8 mouse cellular contexts compared by ENCODE assay signal in genomic region chr4:144960188-144960904, GRCm38 (mm10).
DNase-seq lines count a peak whose midpoint lies in the region; ATAC-seq lines count a peak whose summit lies in the region.

No protein-coding gene starts in this region.

- no peak for ATAC-seq in forebrain, embryonic 16.5 days
- ATAC-seq in erythroid progenitor cell, adult 5-6 weeks (replicated peaks; ENCODE audit: low FRiP score, poor library complexity, severe bottlenecking) = no peak
- ATAC-seq in hindbrain, embryonic 16.5 days = no peak

- H3K4me1 ChIP-seq in forebrain, embryonic 16.5 days (replicated peaks; ENCODE audit: control insufficient read depth, insufficient read depth, low read length) = peaks cover 4% of the 10 kb centered on the region; the same call in 1 of the 2 replicates
- H3K4me1 ChIP-seq in hindbrain, embryonic 16.5 days (ENCODE audit: control insufficient read depth, insufficient read depth, low read depth, low read length) = no peaks in the 10 kb centered on the region

- H3K4me3 ChIP-seq in forebrain, embryonic 16.5 days (replicated peaks; ENCODE audit: low read length) = no peak overlapping the region
- no peak overlapping the region for H3K4me3 ChIP-seq in hindbrain, embryonic 16.5 days (ENCODE audit: low read length)

- no peak overlapping the region for H3K4me2 ChIP-seq in forebrain, embryonic 16.5 days (ENCODE audit: low read length)
- H3K4me2 ChIP-seq in hindbrain, embryonic 16.5 days (ENCODE audit: low read length) = no peak overlapping the region

- H3K27me3 ChIP-seq in forebrain, embryonic 16.5 days (replicated peaks; ENCODE audit: control insufficient read depth, insufficient read depth, low read length) = no peaks in the 10 kb centered on the region
- no peaks in the 10 kb centered on the region for H3K27me3 ChIP-seq in hindbrain, embryonic 16.5 days (replicated peaks; ENCODE audit: control insufficient read depth, insufficient read depth, low read length)

- H3K9ac ChIP-seq in forebrain, embryonic 16.5 days (replicated peaks; ENCODE audit: low read depth, low read length) = no peak overlapping the region
- H3K9ac ChIP-seq in hindbrain, embryonic 16.5 days (ENCODE audit: low read depth, low read length) = no peak overlapping the region

- peak; percentile 80 to 84 for DNase-seq in adrenal gland, adult 18-20 months (ENCODE audit: low spot score in 2 of 2)
- peak; percentile 41 to 62 for DNase-seq in gastrocnemius, postnatal 36 days
- peak; percentile 81 to 88 for DNase-seq in kidney, postnatal 4 days
- DNase-seq in ovary, postnatal 36 days (ENCODE audit: low spot score) = peak; percentile 74
- DNase-seq in right cerebral cortex, postnatal 4 days = no peak

- no peak overlapping the region for H3K27ac ChIP-seq in forebrain, embryonic 16.5 days (ENCODE audit: low read length)
- no peak overlapping the region for H3K27ac ChIP-seq in hindbrain, embryonic 16.5 days (ENCODE audit: low read depth, low read length)

- no peaks in the 10 kb centered on the region for H3K9me3 ChIP-seq in forebrain, embryonic 16.5 days (ENCODE audit: control insufficient read depth, low read length)
- H3K9me3 ChIP-seq in hindbrain, embryonic 16.5 days (ENCODE audit: control insufficient read depth, low read length) = no peaks in the 10 kb centered on the region

- no peaks in the 10 kb centered on the region for H3K36me3 ChIP-seq in forebrain, embryonic 16.5 days (ENCODE audit: control insufficient read depth, insufficient read depth)
- H3K36me3 ChIP-seq in hindbrain, embryonic 16.5 days (ENCODE audit: control insufficient read depth, insufficient read depth, low read length) = no peaks in the 10 kb centered on the region

- WGBS in forebrain, embryonic 16.5 days = 54% methylated on average over 8 of the region's 8 CpGs
- WGBS in hindbrain, embryonic 16.5 days = 65% methylated on average over 8 of the region's 8 CpGs

- intact Hi-C loops in gastrocnemius, postnatal 36 days (cut with DNase I) = no loop called here
